Comparison of ENCODE assay signal across 8 mouse cellular contexts in genomic region chr2:30413038-30413973, GRCm38 (mm10). TPM values are rescaled to one million over a fixed set of nuclear protein-coding genes. Genes with fewer than 3 reads are reported as not detected.
DNase-seq lines count a peak whose midpoint lies in the region; ATAC-seq lines count a peak whose summit lies in the region.
"Had no signal": no experiment of that assay in that cellular context is flagged by ENCODE, and none has a peak within 500 bp of the region (broad histone marks: within the 10 kb centered on the region; RNA-seq: fewer than 3 reads in every experiment).

No protein-coding gene starts in this region.

- peaks cover 6% of the 10 kb centered on the region; the same call in 1 of the 2 replicates for H3K36me3 ChIP-seq in kidney, embryonic 16.5 days (ENCODE audit: insufficient read depth, low read length)
- peaks cover 32% of the 10 kb centered on the region for H3K36me3 ChIP-seq in kidney, embryonic 15.5 days
- peaks cover 9% of the 10 kb centered on the region; the same call in 1 of the 2 replicates for H3K36me3 ChIP-seq in midbrain, embryonic 15.5 days (replicated peaks)

- no peaks in the 10 kb centered on the region for H3K27me3 ChIP-seq in kidney, embryonic 16.5 days (ENCODE audit: insufficient read depth, low read length)
- no peaks in the 10 kb centered on the region for H3K27me3 ChIP-seq in kidney, embryonic 15.5 days
- no peaks in the 10 kb centered on the region for H3K27me3 ChIP-seq in midbrain, embryonic 15.5 days (replicated peaks)

- no peak overlapping the region for H3K4me3 ChIP-seq in kidney, embryonic 16.5 days (ENCODE audit: low read length)
- H3K4me3 ChIP-seq in kidney, embryonic 15.5 days (replicated peaks) = no peak overlapping the region
- no peak overlapping the region for H3K4me3 ChIP-seq in midbrain, embryonic 15.5 days

- no peak overlapping the region for H3K27ac ChIP-seq in kidney, embryonic 16.5 days (ENCODE audit: low read length)
- H3K27ac ChIP-seq in kidney, embryonic 15.5 days = no peak overlapping the region
- no peak overlapping the region for H3K27ac ChIP-seq in midbrain, embryonic 15.5 days
- H3K27ac ChIP-seq: macrophage had no signal

- WGBS in kidney, embryonic 16.5 days = 85% methylated on average over 16 of the region's 16 CpGs
- WGBS in kidney, embryonic 15.5 days = 78% methylated on average over 16 of the region's 16 CpGs
- 79% methylated on average over 16 of the region's 16 CpGs for WGBS in midbrain, embryonic 15.5 days

- DNase-seq in cerebellum, postnatal 36 days = peak; percentile 31 to 32
- DNase-seq in frontal cortex, postnatal 36 days (ENCODE audit: low spot score in 2 of 2) = peak; percentile 72 to 74
- no peak for DNase-seq in spleen, adult 12 weeks (ENCODE audit: low spot score)
- DNase-seq in natural killer cell, adult 2 months (ENCODE audit: low spot score in 2 of 2) = no peak

- peaks cover 17% of the 10 kb centered on the region for H3K4me1 ChIP-seq in kidney, embryonic 16.5 days (ENCODE audit: insufficient read depth, low read length)
- peaks cover 30% of the 10 kb centered on the region for H3K4me1 ChIP-seq in kidney, embryonic 15.5 days
- H3K4me1 ChIP-seq in midbrain, embryonic 15.5 days = peaks cover 40% of the 10 kb centered on the region

- no peak for ATAC-seq in kidney, embryonic 16.5 days (ENCODE audit: low FRiP score, low TSS enrichment)
- ATAC-seq in kidney, embryonic 15.5 days (replicated peaks; ENCODE audit: low FRiP score) = no peak
- no peak for ATAC-seq in midbrain, embryonic 15.5 days (replicated peaks)

- no peak overlapping the region for H3K4me2 ChIP-seq in kidney, embryonic 16.5 days (replicated peaks; ENCODE audit: low read depth, low read length)
- no peak overlapping the region for H3K4me2 ChIP-seq in kidney, embryonic 15.5 days
- H3K4me2 ChIP-seq in midbrain, embryonic 15.5 days = peak overlapping the region; percentile 54; the same call in 1 of the 2 replicates

- H3K9ac ChIP-seq in kidney, embryonic 16.5 days (replicated peaks; ENCODE audit: low read length) = 0 out of 2 replicates have a peak overlapping the region, but pooled peaks have one; percentile 26
- no peak overlapping the region for H3K9ac ChIP-seq in kidney, embryonic 15.5 days
- no peak overlapping the region for H3K9ac ChIP-seq in midbrain, embryonic 15.5 days

- no peaks in the 10 kb centered on the region for H3K9me3 ChIP-seq in kidney, embryonic 16.5 days (ENCODE audit: low read length)
- H3K9me3 ChIP-seq in kidney, embryonic 15.5 days (replicated peaks) = no peaks in the 10 kb centered on the region
- no peaks in the 10 kb centered on the region for H3K9me3 ChIP-seq in midbrain, embryonic 15.5 days

RNA-seq across cellular contexts. Expression of gene Crat, which starts 2.3 kb away (rescaled TPM):
- 40.9 and 44.2 TPM in 2 replicates for polyA plus RNA-seq in kidney, embryonic 16.5 days (2015; fragmentation: Nextera tagmentation; extraction: Ambion mirVana)
- 27.2 and 30.9 TPM in 2 replicates for polyA plus RNA-seq in kidney, embryonic 15.5 days (2015; fragmentation: Nextera tagmentation; extraction: Ambion mirVana)
- 22.5 and 23.9 TPM in 2 replicates for polyA plus RNA-seq in midbrain, embryonic 15.5 days (2015; fragmentation: Nextera tagmentation; extraction: Ambion mirVana)

RNA-seq across cellular contexts. Expression of gene Ptpa, which starts 2.5 kb away (rescaled TPM):
- polyA plus RNA-seq in kidney, embryonic 16.5 days (2015; fragmentation: Nextera tagmentation; extraction: Ambion mirVana) = 184 and 191 TPM in 2 replicates
- polyA plus RNA-seq in kidney, embryonic 15.5 days (2015; fragmentation: Nextera tagmentation; extraction: Ambion mirVana) = 162 and 175 TPM in 2 replicates
- polyA plus RNA-seq in midbrain, embryonic 15.5 days (2015; fragmentation: Nextera tagmentation; extraction: Ambion mirVana) = 152 and 155 TPM in 2 replicates

RNA-seq across cellular contexts. Expression of gene Dolpp1, which starts 21.3 kb away (rescaled TPM):
- polyA plus RNA-seq in kidney, embryonic 16.5 days (2015; fragmentation: Nextera tagmentation; extraction: Ambion mirVana) = 44.2 and 46.8 TPM in 2 replicates
- polyA plus RNA-seq in kidney, embryonic 15.5 days (2015; fragmentation: Nextera tagmentation; extraction: Ambion mirVana) = 36.9 and 37.7 TPM in 2 replicates
- polyA plus RNA-seq in midbrain, embryonic 15.5 days (2015; fragmentation: Nextera tagmentation; extraction: Ambion mirVana) = 66.8 and 69.9 TPM in 2 replicates

RNA-seq across cellular contexts. Expression of gene Miga2, which starts 49.3 kb away (rescaled TPM):
- polyA plus RNA-seq in kidney, embryonic 16.5 days (2015; fragmentation: Nextera tagmentation; extraction: Ambion mirVana) = 32.0 and 34.9 TPM in 2 replicates
- 26.4 and 28.8 TPM in 2 replicates for polyA plus RNA-seq in kidney, embryonic 15.5 days (2015; fragmentation: Nextera tagmentation; extraction: Ambion mirVana)
- polyA plus RNA-seq in midbrain, embryonic 15.5 days (2015; fragmentation: Nextera tagmentation; extraction: Ambion mirVana) = 33.9 and 34.9 TPM in 2 replicates

RNA-seq across cellular contexts. Expression of gene Sh3glb2, which starts 54.2 kb away (rescaled TPM):
- polyA plus RNA-seq in kidney, embryonic 16.5 days (2015; fragmentation: Nextera tagmentation; extraction: Ambion mirVana) = 100 and 102 TPM in 2 replicates
- polyA plus RNA-seq in kidney, embryonic 15.5 days (2015; fragmentation: Nextera tagmentation; extraction: Ambion mirVana) = 74.2 and 87.7 TPM in 2 replicates
- 214 and 219 TPM in 2 replicates for polyA plus RNA-seq in midbrain, embryonic 15.5 days (2015; fragmentation: Nextera tagmentation; extraction: Ambion mirVana)

Comparison
In these comparisons a context has a peak if more than half of its experiments do, and no peak if none do; other contexts are left out.
1. DNase-seq: peak in cerebellum, postnatal 36 days (2 of 2) and frontal cortex, postnatal 36 days (2 of 2); none in spleen, adult 12 weeks (single experiment) and natural killer cell, adult 2 months (0 of 2).